Mouse (Mus musculus) heart, embryonic 13.5 days (tissue): ENCODE measurements at regions not wholly inside any gene's neighbourhood (a gene's known extent, or its start where the extent isn't known, plus 50 kb on each side); places are given as distances from the start of the nearest gene placed in this dataset.
"Not testable (repeated sequence)": the region's sequence is repeated elsewhere in the genome, so short reads cannot be mapped to it uniquely, and the experiment has no call there.

Experiments used
- ATAC-seq: fragments of 200-750 bp; cut with Nextera tagmentation; 2 replicates; pipeline ENCODE4 v1.8.0; 2017; ENCODE audit warnings: moderate TSS enrichment; ENCODE audit not compliant: insufficient number of reproducible peaks, low FRiP score, low TSS enrichment; ENCODE audit errors: extremely low read depth
- H3K27ac ChIP-seq: fragments of 300-500 bp; sonication (generic); replicated peaks from 2 replicates; pipeline ENCODE4 v1.5.1; 2015; ENCODE audit warnings: moderate library complexity, mild to moderate bottlenecking, inconsistent platforms
- H3K27me3 ChIP-seq: fragments of 300-500 bp; sonication (generic); replicated peaks from 2 replicates; pipeline ENCODE4 v1.6.1; 2015; ENCODE audit warnings: mild to moderate bottlenecking, inconsistent platforms
- H3K36me3 ChIP-seq: fragments of 300-500 bp; sonication (generic); 2 replicates; pipeline ENCODE4 v1.6.1; 2015; ENCODE audit warnings: mild to moderate bottlenecking, inconsistent platforms
- H3K4me1 ChIP-seq: fragments of 300-500 bp; sonication (generic); 2 replicates; pipeline ENCODE4 v1.6.1; 2015; ENCODE audit warnings: inconsistent platforms
- H3K4me2 ChIP-seq: fragments of 300-500 bp; sonication (generic); 2 replicates; pipeline ENCODE4 v1.6.1; 2015; ENCODE audit warnings: inconsistent platforms, mild to moderate bottlenecking, moderate library complexity
- H3K4me3 ChIP-seq: fragments of 300-500 bp; sonication (generic); 2 replicates; pipeline ENCODE4 v1.5.1; 2015; ENCODE audit warnings: moderate library complexity, mild to moderate bottlenecking, inconsistent platforms
- H3K9ac ChIP-seq: fragments of 300-500 bp; sonication (generic); 2 replicates; pipeline ENCODE4 v1.6.1; 2015; ENCODE audit warnings: inconsistent platforms, mild to moderate bottlenecking, moderate library complexity
- H3K9me3 ChIP-seq: fragments of 300-500 bp; sonication (generic); 2 replicates; pipeline ENCODE4 v1.6.1; 2016; ENCODE audit warnings: inconsistent platforms
- WGBS: fragments of 180-500 bp; shearing (Covaris S2); methylation state at CpG from one replicate; pipeline ENCODE4 v1.1.7; 2015; ENCODE audit warnings: mixed read lengths; 5-methylcytosine and 5-hydroxymethylcytosine counted together

DNA sequence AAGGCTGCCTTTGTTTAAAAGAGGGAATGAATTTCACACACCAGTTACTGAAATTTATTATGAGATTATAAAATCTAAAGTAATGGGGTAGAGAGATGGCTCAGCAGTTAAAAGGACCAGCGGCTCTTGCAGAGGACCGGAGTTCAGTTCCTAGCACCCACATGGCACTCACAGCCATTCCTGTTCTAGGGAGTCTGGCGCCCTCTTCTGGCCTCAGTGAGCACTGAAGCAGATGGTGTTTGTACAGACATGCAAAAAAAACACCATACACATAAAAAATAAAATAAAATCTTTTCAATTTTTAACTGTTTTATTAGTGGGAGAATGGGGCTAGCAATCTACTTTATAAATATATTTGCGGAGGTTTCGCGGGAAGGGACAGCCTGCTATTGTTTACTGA is 112.3 kb upstream of the Supt20 start:
- H3K27me3 ChIP-seq, result no peaks in the 10 kb centered on the region
- no peak overlapping the region for H3K9ac ChIP-seq
- H3K36me3 ChIP-seq, result no peaks in the 10 kb centered on the region
- no peak overlapping the region for H3K27ac ChIP-seq
- no peak overlapping the region for H3K4me2 ChIP-seq
- H3K9me3 ChIP-seq, result peaks cover 13% of the 10 kb centered on the region
- no peaks in the 10 kb centered on the region for H3K4me1 ChIP-seq
- H3K4me3 ChIP-seq, result no peak overlapping the region
- WGBS, result 74% methylated on average over 6 of the region's 6 CpGs
- ATAC-seq, result no peak

DNA sequence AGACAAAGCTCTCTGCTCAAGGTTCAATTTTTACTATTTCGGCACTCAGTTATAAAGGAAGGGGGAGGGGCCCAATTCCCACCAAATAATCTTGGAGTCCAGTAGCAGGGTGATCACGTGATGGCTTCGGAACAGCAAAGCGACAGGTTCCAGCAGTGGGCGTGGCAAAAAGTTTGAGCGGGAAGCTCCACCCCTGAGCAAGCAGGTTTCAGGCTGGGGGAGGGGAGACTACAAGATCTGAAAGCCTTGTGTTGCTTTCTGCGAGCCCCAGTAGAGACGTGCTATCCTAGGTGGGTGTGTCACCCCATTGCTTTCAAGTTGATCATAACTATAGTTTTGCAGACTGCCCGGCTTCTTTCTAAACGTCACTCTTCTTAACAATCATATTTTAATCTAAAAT is 106.8 kb upstream of the Supt20 start:
- H3K9ac ChIP-seq, H3K27ac ChIP-seq, ATAC-seq, H3K27me3 ChIP-seq, H3K9me3 ChIP-seq, H3K4me3 ChIP-seq, H3K4me1 ChIP-seq, H3K4me2 ChIP-seq, H3K36me3 ChIP-seq: not testable (repeated sequence)
- 83% methylated on average over 9 of the region's 10 CpGs for WGBS

DNA sequence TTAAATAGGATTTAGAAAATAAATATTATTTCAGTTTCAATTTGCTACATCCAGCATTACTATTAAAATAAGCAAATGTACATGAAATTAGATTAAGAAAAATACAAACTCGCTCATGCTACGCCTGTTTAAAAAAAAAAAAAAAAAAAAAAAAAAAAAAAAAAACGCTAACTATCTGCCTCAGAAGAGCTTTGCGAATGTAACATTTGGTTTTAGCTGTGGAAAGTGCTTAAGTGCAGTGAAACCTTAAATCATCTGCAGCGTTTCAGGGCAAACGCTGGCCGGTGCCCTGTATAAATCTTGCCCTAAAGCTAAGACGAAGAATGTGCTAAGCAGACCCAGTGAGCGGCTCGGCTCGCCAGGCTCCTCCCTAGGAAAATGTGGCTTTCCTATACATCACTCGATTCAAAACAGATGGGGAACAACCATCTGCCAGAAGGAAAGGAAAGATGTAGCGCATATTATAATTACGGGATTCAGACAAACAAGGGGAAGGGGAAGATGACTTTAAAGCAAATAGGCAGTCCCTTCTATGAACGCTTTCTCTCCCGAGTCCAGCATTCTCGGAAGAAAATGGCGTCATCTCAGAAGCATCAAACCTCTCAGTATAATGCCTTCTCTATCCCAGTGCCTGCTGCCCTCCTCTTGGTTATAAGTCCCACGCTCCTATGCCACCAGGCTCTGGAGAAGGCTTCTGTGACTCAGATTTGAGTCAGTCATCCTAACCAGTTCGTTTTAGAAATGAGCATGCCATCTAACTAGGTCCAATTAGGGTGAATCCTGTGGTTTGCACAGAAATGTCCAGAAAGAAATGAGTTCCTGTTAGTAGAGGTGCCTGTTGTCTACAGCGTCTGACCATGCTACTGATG is 105.2 kb upstream of the Supt20 start:
- no peaks in the 10 kb centered on the region for H3K27me3 ChIP-seq
- no peaks in the 10 kb centered on the region for H3K4me1 ChIP-seq
- ATAC-seq, result no peak
- no peaks in the 10 kb centered on the region for H3K36me3 ChIP-seq
- H3K27ac ChIP-seq, result no peak overlapping the region
- no peak overlapping the region for H3K4me2 ChIP-seq
- no peak overlapping the region for H3K9ac ChIP-seq
- H3K9me3 ChIP-seq, result 0 out of 2 replicates have a peak, but pooled peaks cover 5% of the 10 kb centered on the region
- WGBS, result 77% methylated on average over 21 of the region's 21 CpGs
- no peak overlapping the region for H3K4me3 ChIP-seq

DNA sequence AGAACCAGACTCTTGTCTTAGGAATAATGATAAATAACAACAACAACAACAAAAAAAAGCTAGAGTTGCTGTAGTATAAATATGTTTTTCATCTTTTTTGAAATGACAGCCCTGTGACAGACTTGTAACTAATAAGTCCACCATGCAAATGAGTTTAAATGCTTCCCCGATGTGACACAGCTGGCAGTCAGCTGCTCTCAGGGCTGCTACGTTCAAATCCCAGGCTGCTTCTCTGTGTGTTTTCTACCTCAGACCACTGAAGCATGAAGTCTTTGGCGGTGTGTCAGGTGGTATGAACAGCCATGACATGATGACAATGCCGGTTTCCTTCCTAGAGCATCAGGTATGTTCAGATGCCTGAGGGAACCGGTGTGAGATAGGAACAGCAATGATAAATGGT is 104.4 kb upstream of the Supt20 start:
- ATAC-seq, result no peak
- Histone ChIP-seq H3K27me3 (no peaks in the 10 kb centered on the region), H3K36me3 (no peaks in the 10 kb centered on the region), H3K4me2 (no peak overlapping the region), H3K4me1 (peaks cover 4% of the 10 kb centered on the region; the same call in 1 of the 2 replicates), H3K9me3 (0 out of 2 replicates have a peak, but pooled peaks cover 5% of the 10 kb centered on the region), H3K9ac (no peak overlapping the region), H3K4me3 (no peak overlapping the region), H3K27ac (no peak overlapping the region)
- 71% methylated on average over 5 of the region's 5 CpGs for WGBS

DNA sequence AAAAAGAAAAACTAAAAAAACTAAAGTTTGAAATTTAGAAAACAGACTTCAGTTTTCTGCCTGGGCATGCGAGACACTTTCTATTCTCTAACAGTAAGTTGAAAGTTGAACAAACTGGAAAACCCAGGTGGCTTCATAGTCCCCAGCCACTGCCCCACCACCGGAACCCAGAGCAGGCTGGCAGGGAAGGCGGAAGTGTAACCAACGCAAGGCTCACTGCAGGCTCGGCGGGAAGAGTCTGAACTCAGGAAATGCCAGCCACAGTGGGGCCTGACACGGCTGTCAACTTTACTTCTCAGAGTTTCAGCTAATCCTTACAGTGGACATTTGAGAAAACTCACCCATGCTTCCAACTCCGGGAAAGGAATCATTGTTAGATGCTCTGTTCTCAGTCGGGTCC is 102.6 kb upstream of the Supt20 start:
- WGBS, result 73% methylated on average over 9 of the region's 9 CpGs
- H3K36me3 ChIP-seq, result no peaks in the 10 kb centered on the region
- ATAC-seq, result no peak
- no peak overlapping the region for H3K27ac ChIP-seq
- H3K9ac ChIP-seq, result no peak overlapping the region
- H3K9me3 ChIP-seq, result peaks cover 10% of the 10 kb centered on the region; the same call in 1 of the 2 replicates
- H3K4me3 ChIP-seq, result no peak overlapping the region
- H3K4me2 ChIP-seq, result no peak overlapping the region
- peaks cover 5% of the 10 kb centered on the region; the same call in 1 of the 2 replicates for H3K4me1 ChIP-seq
- H3K27me3 ChIP-seq, result no peaks in the 10 kb centered on the region

DNA sequence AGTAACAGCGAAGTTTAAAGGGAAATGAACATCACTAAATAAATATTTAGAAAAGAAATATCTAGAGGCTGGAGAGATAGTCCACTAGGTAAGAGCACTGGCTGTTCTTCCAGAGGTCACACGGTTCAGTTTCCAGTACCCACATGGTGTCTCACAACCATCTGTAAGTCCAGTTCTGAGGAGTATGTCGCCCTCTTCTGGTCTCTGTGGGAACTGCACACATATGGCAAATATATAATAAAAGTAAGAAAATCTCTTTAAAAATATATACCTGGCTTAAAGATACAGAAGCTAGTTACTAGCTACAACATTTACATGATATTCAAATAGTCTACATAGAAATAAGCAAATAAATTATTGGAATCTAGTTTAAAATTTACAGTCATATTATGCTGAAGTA is 101.4 kb upstream of the Supt20 start:
- WGBS, result 56% methylated on average over 3 of the region's 3 CpGs

DNA sequence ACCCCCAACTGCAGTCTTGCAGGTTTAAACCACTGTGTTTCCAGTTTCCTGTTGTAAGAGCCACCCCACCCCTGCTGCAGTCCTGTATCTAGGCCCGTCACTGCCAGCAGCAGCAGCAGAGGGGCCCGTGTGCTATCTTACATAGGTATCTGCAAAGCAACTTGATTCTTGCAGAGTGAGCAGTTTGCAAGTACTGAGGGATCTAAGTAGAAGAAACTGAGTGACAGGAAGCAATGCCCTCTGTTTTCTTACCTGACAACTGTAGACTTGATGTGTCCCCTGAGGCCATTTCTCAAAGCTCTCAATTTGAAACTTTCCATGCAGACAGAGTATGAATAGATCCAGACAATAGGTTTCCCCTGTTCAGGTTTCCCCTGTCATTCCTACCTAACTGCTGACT is 100.5 kb upstream of the Supt20 start:
- peaks cover 10% of the 10 kb centered on the region; the same call in 1 of the 2 replicates for H3K9me3 ChIP-seq
- H3K4me3 ChIP-seq, result no peak overlapping the region
- H3K4me1 ChIP-seq, result peaks cover 5% of the 10 kb centered on the region; the same call in 1 of the 2 replicates
- H3K4me2 ChIP-seq, result no peak overlapping the region
- H3K27me3 ChIP-seq, result no peaks in the 10 kb centered on the region
- 36% methylated on average over 2 of the region's 2 CpGs for WGBS
- no peak for ATAC-seq
- H3K27ac ChIP-seq, result no peak overlapping the region
- H3K9ac ChIP-seq, result no peak overlapping the region
- H3K36me3 ChIP-seq, result no peaks in the 10 kb centered on the region

More for the DNA sequence above, 101.4 kb upstream of the Supt20 start:
- H3K9ac ChIP-seq, result no peak overlapping the region
- H3K9me3 ChIP-seq, result peaks cover 10% of the 10 kb centered on the region; the same call in 1 of the 2 replicates
- peaks cover 5% of the 10 kb centered on the region; the same call in 1 of the 2 replicates for H3K4me1 ChIP-seq
- no peak for ATAC-seq
- H3K4me2 ChIP-seq, result no peak overlapping the region
- no peaks in the 10 kb centered on the region for H3K36me3 ChIP-seq
- no peak overlapping the region for H3K4me3 ChIP-seq
- no peak overlapping the region for H3K27ac ChIP-seq
- H3K27me3 ChIP-seq, result no peaks in the 10 kb centered on the region

DNA sequence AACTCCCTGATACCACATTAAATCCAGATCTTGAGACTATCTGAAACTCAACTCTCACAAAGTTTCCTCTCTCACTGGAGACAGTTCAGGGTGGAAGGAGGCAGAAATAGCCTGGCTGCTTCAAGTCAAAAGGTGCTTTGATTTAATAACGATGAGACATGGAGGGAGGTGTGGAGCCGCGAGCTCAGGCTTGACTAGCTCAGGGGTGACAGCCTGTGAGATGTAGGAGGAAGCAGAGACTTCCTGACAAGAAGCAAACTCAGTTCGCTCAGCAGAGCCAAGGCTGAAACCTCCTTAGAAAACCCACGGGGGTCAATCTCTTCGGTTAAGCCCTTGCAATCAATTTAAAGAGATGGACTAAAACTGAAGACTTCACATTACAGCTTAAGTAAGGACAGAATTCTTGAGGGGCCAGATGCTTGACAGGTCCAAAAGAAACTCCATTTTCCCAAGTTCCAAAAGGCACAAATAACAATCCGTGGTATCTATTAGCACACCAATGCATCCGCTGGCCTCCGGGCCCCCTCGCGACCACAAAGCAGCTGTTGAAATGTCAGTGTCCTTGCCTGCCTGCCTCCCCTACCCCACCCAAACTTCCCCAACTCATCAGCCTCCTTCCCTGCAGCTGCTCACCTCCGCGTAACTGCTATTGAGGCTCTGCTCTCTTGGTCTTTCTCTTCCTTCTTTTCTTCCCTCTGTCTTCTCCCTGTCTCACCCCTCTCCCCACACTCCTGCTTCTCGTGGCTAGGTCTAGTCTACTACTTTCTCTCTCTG is 99.8 kb upstream of the Supt20 start:
- ATAC-seq, result no peak
- H3K27ac ChIP-seq, result no peak overlapping the region
- H3K9me3 ChIP-seq, result peaks cover 10% of the 10 kb centered on the region; the same call in 1 of the 2 replicates
- no peak overlapping the region for H3K4me2 ChIP-seq
- no peak overlapping the region for H3K4me3 ChIP-seq
- WGBS, result 58% methylated on average over 14 of the region's 14 CpGs
- H3K9ac ChIP-seq, result no peak overlapping the region
- no peaks in the 10 kb centered on the region for H3K36me3 ChIP-seq
- peaks cover 5% of the 10 kb centered on the region; the same call in 1 of the 2 replicates for H3K4me1 ChIP-seq
- no peaks in the 10 kb centered on the region for H3K27me3 ChIP-seq

DNA sequence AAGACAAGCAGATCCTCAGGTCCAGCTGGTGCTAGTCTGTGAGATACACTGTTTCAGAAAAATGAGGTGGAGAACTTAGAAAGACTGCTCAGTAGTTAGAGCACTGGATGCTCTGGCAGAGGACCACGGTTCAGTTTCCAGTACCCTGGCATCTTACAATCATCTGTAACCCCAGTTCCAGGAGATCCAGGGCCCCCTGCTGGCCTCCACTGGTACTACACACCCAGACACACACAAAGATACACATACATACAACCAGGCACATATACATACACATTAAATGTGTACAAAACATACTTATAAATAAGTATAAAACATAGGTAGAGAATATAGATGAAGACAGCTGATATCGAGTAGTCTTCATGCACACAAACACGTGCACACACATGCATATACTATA is 97.4 kb upstream of the Supt20 start:
- 72% methylated on average over 3 of the region's 3 CpGs for WGBS
- H3K9ac ChIP-seq, result no peak overlapping the region

DNA sequence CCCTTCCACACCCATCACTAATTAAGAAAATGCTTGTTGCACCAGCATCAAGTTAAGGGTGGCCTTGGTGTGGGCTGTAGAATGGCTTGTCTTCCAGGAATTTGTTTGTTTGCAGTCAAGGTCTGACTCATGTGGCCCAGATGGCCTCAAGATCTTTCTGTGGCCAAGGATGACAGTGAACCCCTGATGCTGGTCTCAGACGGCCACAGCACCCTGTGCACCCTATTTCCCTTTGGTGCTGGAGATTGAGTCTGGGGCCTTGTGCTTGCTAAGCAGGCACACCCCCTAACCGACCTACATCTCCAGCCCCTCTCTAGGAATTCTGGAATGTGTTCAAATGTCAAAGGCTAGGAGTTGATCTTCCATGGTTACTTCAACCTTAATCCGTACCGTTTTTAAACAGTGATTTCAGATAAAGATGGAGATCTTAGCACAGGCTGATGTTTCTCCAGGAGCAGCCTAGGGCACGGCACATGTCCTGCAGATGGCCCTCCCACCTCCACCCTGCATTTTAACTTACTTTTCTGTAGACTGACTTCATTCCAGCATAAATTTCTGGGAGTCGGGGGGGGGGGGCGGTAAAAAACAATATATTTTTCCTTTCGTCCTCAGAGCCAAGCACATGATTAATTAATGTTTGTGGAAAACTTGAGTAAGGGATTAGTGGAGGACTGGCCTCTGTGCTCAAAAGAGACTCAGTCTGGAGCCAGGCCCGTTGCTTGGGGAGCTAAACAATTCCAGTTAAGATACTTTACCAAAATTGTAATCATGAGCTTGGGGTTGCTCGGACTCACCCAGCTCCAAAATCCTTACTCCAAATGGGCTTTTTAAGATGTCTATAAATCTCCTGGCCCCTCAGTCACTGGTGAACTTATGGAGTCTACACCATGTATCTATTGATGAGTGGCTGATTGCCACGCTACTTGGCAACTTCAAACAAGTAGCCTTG is 95.0 kb upstream of the Supt20 start:
- Histone ChIP-seq H3K4me3 (no peak overlapping the region), H3K4me2 (no peak overlapping the region), H3K27me3 (no peaks in the 10 kb centered on the region), H3K27ac (no peak overlapping the region), H3K4me1 (peaks cover 5% of the 10 kb centered on the region; the same call in 1 of the 2 replicates), H3K36me3 (no peaks in the 10 kb centered on the region), H3K9ac (no peak overlapping the region), H3K9me3 (peaks cover 6% of the 10 kb centered on the region; the same call in 1 of the 2 replicates)
- 76% methylated on average over 11 of the region's 11 CpGs for WGBS
- no peak for ATAC-seq

More for the DNA sequence above, 97.4 kb upstream of the Supt20 start:
- ATAC-seq, result no peak
- H3K36me3 ChIP-seq, result no peaks in the 10 kb centered on the region
- H3K4me2 ChIP-seq, result no peak overlapping the region
- peaks cover 10% of the 10 kb centered on the region; the same call in 1 of the 2 replicates for H3K9me3 ChIP-seq
- no peak overlapping the region for H3K27ac ChIP-seq
- H3K4me3 ChIP-seq, result no peak overlapping the region
- H3K4me1 ChIP-seq, result peaks cover 5% of the 10 kb centered on the region; the same call in 1 of the 2 replicates
- H3K27me3 ChIP-seq, result no peaks in the 10 kb centered on the region
